Mouse (Mus musculus): Measurements from ENCODE around the gene Neurod2. TPM values are rescaled to one million over a fixed set of nuclear protein-coding genes. Genes with fewer than 3 reads are reported as not detected.

Gene Neurod2
- polyA plus RNA-seq (2017; shearing (Covaris generic)) = not detected

GRCm38 (mm10) chr11:98329081-98329959, at the start of gene Neurod2:
Gene Neurod2, minus strand, starts transcription at chr11:98329648.

GRCm38 (mm10) chr11:98358161-98359083, 29.0 kb upstream of the Neurod2 start, which contains the start of gene Stard3:
Gene Stard3, plus strand, starts transcription at chr11:98358368.

GRCm38 (mm10) chr11:98348083-98348961, 18.9 kb upstream of the Neurod2 start, which contains the start of gene Ppp1r1b:
Gene Ppp1r1b, plus strand, starts transcription at chr11:98348404.

Other genes with a start within 250 kb of the Neurod2 start
- gene Fbxl20, start 179.2 kb downstream of the Neurod2 start, polyA plus RNA-seq (2017; shearing (Covaris generic)) = 41.4 TPM
- gene Med1, start 136.4 kb downstream of the Neurod2 start, polyA plus RNA-seq (2017; shearing (Covaris generic)) = 63.3 TPM
- gene Cdk12, start 126.6 kb downstream of the Neurod2 start, polyA plus RNA-seq (2017; shearing (Covaris generic)) = 20.0 TPM
- gene Ppp1r1b, start 18.8 kb upstream of the Neurod2 start, polyA plus RNA-seq (2017; shearing (Covaris generic)) = not detected
- 44.2 TPM for gene Stard3, start 28.7 kb upstream of the Neurod2 start, polyA plus RNA-seq (2017; shearing (Covaris generic))
- not detected for gene Tcap, start 54.2 kb upstream of the Neurod2 start, polyA plus RNA-seq (2017; shearing (Covaris generic))
- not detected for gene Pnmt, start 56.8 kb upstream of the Neurod2 start, polyA plus RNA-seq (2017; shearing (Covaris generic))
- gene Pgap3, start 70.8 kb upstream of the Neurod2 start, polyA plus RNA-seq (2017; shearing (Covaris generic)) = 10.3 TPM
- 0.07 TPM for gene Erbb2, start 82.8 kb upstream of the Neurod2 start, polyA plus RNA-seq (2017; shearing (Covaris generic))
- 128 TPM for gene Mien1, start 109.3 kb upstream of the Neurod2 start, polyA plus RNA-seq (2017; shearing (Covaris generic))
- gene Grb7, start 116.7 kb upstream of the Neurod2 start, polyA plus RNA-seq (2017; shearing (Covaris generic)) = 93.1 TPM
- 123 TPM for gene Ikzf3, start 216.4 kb upstream of the Neurod2 start, polyA plus RNA-seq (2017; shearing (Covaris generic))
- gene Zpbp2, start 221.4 kb upstream of the Neurod2 start, polyA plus RNA-seq (2017; shearing (Covaris generic)) = 3.6 TPM

Data from effector memory CD4-positive, alpha-beta T cell, adult 5 months (primary cell).